Mouse (Mus musculus) C2C12 (cell line): ENCODE measurements around the gene Gm34653.

Experiments used
- CTCF ChIP-seq: IDR thresholded peaks from one replicate; pipeline ENCODE4 v1.5.1; 2011; ENCODE audit not compliant: control insufficient read depth, insufficient read depth, insufficient read length
- MAX ChIP-seq: IDR thresholded peaks from one replicate; pipeline ENCODE4 v1.6.1; 2011; ENCODE audit warnings: mild to moderate bottlenecking, control low read depth

DNA sequence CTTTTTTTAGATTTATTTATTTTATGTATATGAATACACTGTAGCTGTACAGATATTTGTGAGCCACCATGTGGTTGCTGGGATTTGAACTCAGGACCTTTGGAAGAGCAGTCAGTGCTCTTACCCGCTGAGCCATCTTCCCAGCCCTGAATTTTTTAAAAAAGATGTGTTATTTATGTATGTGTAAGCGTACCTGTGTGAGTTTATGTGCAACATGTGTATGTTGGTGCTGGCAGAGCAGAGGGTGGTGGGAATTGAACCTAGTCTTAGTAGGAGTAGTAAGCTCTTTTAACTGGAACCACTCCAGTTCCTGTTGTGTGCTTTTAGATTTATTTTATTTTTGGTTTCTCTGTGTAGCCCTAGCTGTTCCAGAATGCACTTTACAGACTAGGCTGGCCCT is 28.6 kb upstream of the Gm34653 start:
- TF ChIP-seq MAX: no peak
- TF ChIP-seq CTCF: no peak
